Mouse (Mus musculus) central nervous system, embryonic 18 days (tissue): Measurements from ENCODE around the gene Bard1. TPM values are rescaled to one million over a fixed set of nuclear protein-coding genes. Genes with fewer than 3 reads are reported as not detected.

Experiments
- polyA plus RNA-seq: library from polyadenylated mRNA; depleted of rRNA; stranded (reverse); fragments of >200 nt; gene quantifications from 2 replicates; pipeline ENCODE4 v1.2.3, GENCODE M21; 2012; rRNA removed

Bard1 gene
- 2.3 and 2.7 TPM in 2 replicates for polyA plus RNA-seq

DNA sequence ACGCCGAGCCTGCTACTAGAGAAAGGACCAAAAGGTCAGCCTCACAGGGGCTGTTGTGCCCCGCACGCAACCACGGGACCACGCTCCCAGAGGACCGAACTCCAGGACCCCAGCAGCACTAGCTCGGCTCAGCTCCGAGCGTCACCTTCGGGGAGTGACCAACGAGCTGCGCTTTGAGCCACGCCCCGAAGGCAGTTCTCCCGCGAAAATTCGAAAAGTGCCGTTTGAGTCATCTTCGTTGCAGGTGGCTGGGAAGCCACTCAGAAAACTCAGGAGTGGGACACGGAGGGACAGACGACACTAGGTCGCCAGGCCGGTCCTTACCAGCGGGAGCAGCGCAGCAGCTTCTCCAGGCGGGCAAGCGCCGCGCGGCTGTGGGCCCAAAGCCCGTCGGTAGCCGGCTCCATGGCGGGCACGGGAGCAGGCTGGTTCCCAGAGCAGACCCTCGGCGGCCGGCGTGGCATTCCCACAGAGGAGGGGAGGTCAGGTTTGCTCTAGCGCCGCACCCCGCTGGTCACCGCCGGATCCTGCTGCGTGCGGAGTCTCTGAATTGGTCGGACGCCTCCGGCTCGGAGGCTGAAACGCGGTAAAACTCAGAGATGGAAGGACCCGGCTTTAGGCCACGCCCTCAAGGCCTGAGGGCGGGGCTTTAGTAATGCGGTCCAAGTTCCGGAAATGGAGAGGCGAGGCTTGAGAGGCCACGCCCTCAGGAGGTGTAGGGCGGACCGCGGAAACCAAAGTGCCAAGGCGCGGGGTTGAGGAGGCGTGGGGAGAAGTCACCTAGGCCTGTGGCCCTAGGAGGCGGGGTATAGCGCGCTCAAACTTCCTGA is at the start of gene Bard1:
Bard1 (minus strand) TSS at position 803 of the 830 bp plus-strand sequence.

